Mouse (Mus musculus) bone marrow macrophage, adult 2 months (primary cell): ENCODE measurements at regions not wholly inside any gene's neighbourhood (a gene's known extent, or its start where the extent isn't known, plus 50 kb on each side); places are given as distances from the start of the nearest gene placed in this dataset.

Experiments used
- CTCF ChIP-seq: IDR thresholded peaks from 2 replicates; pipeline ENCODE4 v1.5.1; 2012; ENCODE audit warnings: low read depth, mild to moderate bottlenecking, low read length, moderate library complexity
- POLR2A ChIP-seq: IDR thresholded peaks from 2 replicates; pipeline ENCODE4 v1.6.1; 2012; ENCODE audit warnings: mild to moderate bottlenecking, low read depth, low read length, borderline replicate concordance

GRCm38 (mm10) chr14:102497179-102497578 lies 485.3 kb downstream of the Kctd12 start:
- TF ChIP-seq CTCF, result no peak
- no peak for TF ChIP-seq POLR2A
